Mouse (Mus musculus): ENCODE results near the gene Mlph.

DNA sequence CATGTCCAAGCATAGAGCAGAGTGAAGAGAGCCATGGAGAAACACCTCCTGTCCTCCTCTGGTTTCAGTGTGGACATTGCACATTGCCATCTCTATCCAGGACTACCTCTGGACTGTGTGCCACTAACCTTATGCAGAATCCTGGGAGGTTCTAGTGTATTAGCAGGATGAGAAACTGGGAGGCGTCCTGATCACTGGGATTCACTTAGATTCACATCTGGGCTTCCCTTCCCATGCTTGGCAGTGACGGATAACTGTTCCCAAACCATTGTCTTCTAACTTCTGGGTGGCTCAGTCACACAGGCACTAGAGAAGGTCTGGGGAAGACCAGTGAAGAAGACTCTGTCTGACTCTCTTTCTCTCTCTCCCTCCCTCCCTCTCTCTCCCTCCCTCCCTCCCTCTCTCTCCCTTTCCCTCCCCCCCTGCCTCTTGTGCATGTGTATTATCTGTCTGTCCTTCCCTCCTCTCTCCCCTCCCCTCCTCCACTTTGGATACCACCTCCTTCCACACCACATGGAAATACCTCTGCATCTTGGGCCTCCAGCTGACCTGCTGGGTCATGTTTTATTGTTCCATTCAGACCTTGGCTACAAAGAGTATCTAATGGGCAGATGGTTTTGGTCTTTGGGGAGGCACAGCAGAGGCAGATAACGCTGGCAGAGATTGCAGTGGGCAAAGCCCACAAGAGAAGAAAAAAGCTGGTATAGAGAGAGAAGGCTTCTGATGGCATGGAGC lies 11.5 kb upstream of the Mlph start:
- TF ChIP-seq POLR2A (IDR thresholded peaks at IDR 0.05; ENCODE audit: borderline replicate concordance, low read depth, low read length) (no peak), CTCF (IDR thresholded peaks at IDR 0.05; ENCODE audit: low read depth, low read length) (no peak)

Measured in bone marrow macrophage, adult 2 months (primary cell).